Mouse (Mus musculus): ENCODE results near the gene Ltbp3.

Ltbp3 gene

GRCm38 (mm10) chr19:5740320-5741317, at the start of gene Ltbp3:
Gene Ltbp3, plus strand, starts transcription at chr19:5740904.
- peak; percentile 85 for DNase-seq (ENCODE audit: low spot score in 2 of 2)

GRCm38 (mm10) chr19:5691601-5692000, 49.1 kb upstream of the Ltbp3 start:
- no peak for DNase-seq (ENCODE audit: low spot score in 2 of 2)

- DNase-seq (ENCODE audit: low spot score in 2 of 2): no peak
These were observed 48.4 kb upstream of the Ltbp3 start for GRCm38 (mm10) chr19:5692086-5692912.

- no peak for DNase-seq (ENCODE audit: low spot score in 2 of 2)
These were observed 47.7 kb upstream of the Ltbp3 start for GRCm38 (mm10) chr19:5692913-5693396.

GRCm38 (mm10) chr19:5693801-5694200, 46.9 kb upstream of the Ltbp3 start:
- DNase-seq (ENCODE audit: low spot score in 2 of 2): no peak

GRCm38 (mm10) chr19:5695849-5696462, 44.7 kb upstream of the Ltbp3 start:
- no peak for DNase-seq (ENCODE audit: low spot score in 2 of 2)

- no peak for DNase-seq (ENCODE audit: low spot score in 2 of 2)
These were observed 36.4 kb upstream of the Ltbp3 start, which contains the start of gene Kcnk7 for GRCm38 (mm10) chr19:5704163-5704800. Gene Kcnk7, plus strand, starts transcription at chr19:5704367.

GRCm38 (mm10) chr19:5704801-5705571, 35.7 kb upstream of the Ltbp3 start:
- no peak for DNase-seq (ENCODE audit: low spot score in 2 of 2)

- no peak for DNase-seq (ENCODE audit: low spot score in 2 of 2)
These were observed 30.6 kb upstream of the Ltbp3 start for GRCm38 (mm10) chr19:5710068-5710467.

GRCm38 (mm10) chr19:5710581-5710980, 30.1 kb upstream of the Ltbp3 start:
- no peak for DNase-seq (ENCODE audit: low spot score in 2 of 2)

- peak; percentile 72 to 81 for DNase-seq (ENCODE audit: low spot score in 2 of 2)
These were observed 29.5 kb upstream of the Ltbp3 start for GRCm38 (mm10) chr19:5711218-5711617.

- peak in 1 of 2 experiments; percentile 36 for DNase-seq (ENCODE audit: low spot score in 2 of 2)
These were observed 28.7 kb upstream of the Ltbp3 start for GRCm38 (mm10) chr19:5711907-5712460.

- no peak for DNase-seq (ENCODE audit: low spot score in 2 of 2)
These were observed 27.4 kb upstream of the Ltbp3 start for GRCm38 (mm10) chr19:5713255-5713654.

GRCm38 (mm10) chr19:5713730-5714129, 27.0 kb upstream of the Ltbp3 start:
- peak in 1 of 2 experiments; percentile 67 for DNase-seq (ENCODE audit: low spot score in 2 of 2)

GRCm38 (mm10) chr19:5715793-5716688, 24.7 kb upstream of the Ltbp3 start:
- DNase-seq (ENCODE audit: low spot score in 2 of 2): peak; percentile 80 to 82

GRCm38 (mm10) chr19:5716955-5717354, 23.7 kb upstream of the Ltbp3 start:
- peak; percentile 59 to 60 for DNase-seq (ENCODE audit: low spot score in 2 of 2)

- no peak for DNase-seq (ENCODE audit: low spot score in 2 of 2)
These were observed 19.5 kb upstream of the Ltbp3 start for GRCm38 (mm10) chr19:5721233-5721632.

GRCm38 (mm10) chr19:5722848-5723425, 17.8 kb upstream of the Ltbp3 start:
- DNase-seq (ENCODE audit: low spot score in 2 of 2): no peak
